Mouse (Mus musculus) gastrocnemius, adult 2 months (tissue): ENCODE measurements at regions not wholly inside any gene's neighbourhood (a gene's known extent, or its start where the extent isn't known, plus 50 kb on each side); places are given as distances from the start of the nearest gene placed in this dataset.
A peak's percentile ranks its signal among the peaks of the same experiment; 100 is the strongest.

Experiments
- DNase-seq: peaks from one replicate; pipeline ENCODE4 v3.0.0; 2022
- H3K27ac ChIP-seq: fragments of 200-600 bp; 2 replicates; pipeline ENCODE4 v1.8.1; 2022; ENCODE audit warnings: mild to moderate bottlenecking
- H3K4me3 ChIP-seq: fragments of 200-600 bp; 2 replicates; pipeline ENCODE4 v1.8.1; 2022; ENCODE audit warnings: mild to moderate bottlenecking, moderate library complexity
- CTCF ChIP-seq: fragments of 200-600 bp; IDR thresholded peaks from 2 replicates; pipeline ENCODE4 v1.8.1; 2022; ENCODE audit warnings: antibody characterized with exemption, mild to moderate bottlenecking, moderate library complexity
- intact Hi-C: fragments of 180-260 bp; cut with DNase I; formaldehyde crosslinking; loops from one replicate; pipeline ENCODE4 v1.15.1; 2025

GRCm38 (mm10) chr1:120734846-120735245, 132.6 kb downstream of the En1 start:
- intact Hi-C loops = no loop called here
- no peak overlapping the region for H3K4me3 ChIP-seq
- H3K27ac ChIP-seq = no peak overlapping the region
- no peak for DNase-seq
- no peak for TF ChIP-seq CTCF

DNA sequence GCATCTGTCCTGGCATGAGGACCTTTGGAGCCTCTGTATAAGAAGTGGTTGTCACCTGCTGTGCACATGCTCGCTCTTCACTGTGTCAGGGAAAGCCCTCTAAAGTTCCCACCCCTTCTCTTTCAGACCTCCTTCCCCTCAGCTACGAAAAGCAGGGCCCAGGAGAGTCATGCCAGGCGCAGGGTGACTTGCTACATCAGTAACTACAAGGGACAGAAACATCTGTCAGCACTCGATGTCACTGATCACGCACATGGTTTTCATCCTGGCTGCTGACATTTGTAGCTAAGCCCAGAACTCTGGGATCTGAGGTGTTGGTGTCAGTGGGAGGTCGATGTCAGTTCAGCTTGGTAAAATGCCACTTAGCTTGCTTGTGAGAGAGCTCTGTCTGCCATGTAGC, 137.3 kb downstream of the En1 start:
- intact Hi-C loops = no loop called here
- no peak for TF ChIP-seq CTCF
- Histone ChIP-seq H3K27ac (no peak overlapping the region), H3K4me3 (no peak overlapping the region)
- DNase-seq = peak; percentile 41

GRCm38 (mm10) chr1:120741091-120741740, 139.0 kb downstream of the En1 start:
- no peak for TF ChIP-seq CTCF
- intact Hi-C loops = no loop called here
- DNase-seq = no peak
- Histone ChIP-seq H3K4me3 (no peak overlapping the region), H3K27ac (no peak overlapping the region)

GRCm38 (mm10) chr1:120748963-120749362, 146.7 kb downstream of the En1 start:
- intact Hi-C loops = no loop called here
- no peak for TF ChIP-seq CTCF
- no peak overlapping the region for H3K27ac ChIP-seq
- H3K4me3 ChIP-seq = no peak overlapping the region
- peak; percentile 28 for DNase-seq

DNA sequence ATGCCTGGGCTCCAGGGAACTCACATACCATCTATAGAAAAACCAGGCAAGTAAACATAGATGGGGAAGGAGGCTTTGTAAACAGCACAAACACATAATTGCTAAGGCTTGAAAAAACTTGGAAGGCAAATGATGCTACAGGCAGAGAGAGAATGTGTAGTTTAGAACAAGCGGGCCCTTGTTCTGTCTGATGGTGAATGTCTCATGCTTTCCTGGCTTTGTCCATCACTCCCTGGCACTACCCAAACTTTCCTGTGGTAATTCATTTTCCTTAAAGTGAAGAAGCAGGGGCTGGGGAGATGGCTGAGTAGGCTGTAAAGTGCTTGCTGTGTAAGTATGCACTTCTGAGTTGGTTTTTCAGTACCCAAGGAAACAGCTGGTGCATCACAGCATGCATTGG, 151.2 kb downstream of the En1 start:
- Histone ChIP-seq H3K4me3 (no peak overlapping the region), H3K27ac (no peak overlapping the region)
- no peak for DNase-seq
- intact Hi-C loops = no loop called here
- no peak for TF ChIP-seq CTCF

GRCm38 (mm10) chr1:120754337-120754736, 152.1 kb downstream of the En1 start:
- Histone ChIP-seq H3K27ac (no peak overlapping the region; the same call in 1 of the 2 replicates), H3K4me3 (no peak overlapping the region)
- intact Hi-C loops = no loop called here
- no peak for TF ChIP-seq CTCF
- peak; percentile 78 for DNase-seq

GRCm38 (mm10) chr1:120757283-120757821, 155.1 kb downstream of the En1 start:
- no peak for TF ChIP-seq CTCF
- Histone ChIP-seq H3K4me3 (peak overlapping the region; percentile 2; the same call in 1 of the 2 replicates), H3K27ac (peak overlapping the region; percentile 79)
- intact Hi-C loops = loop anchor here (5.0 kb wide), 1 partner anchor 155 kb away; the partner anchor contains the start of gene En1
- peak; percentile 84 for DNase-seq

DNA sequence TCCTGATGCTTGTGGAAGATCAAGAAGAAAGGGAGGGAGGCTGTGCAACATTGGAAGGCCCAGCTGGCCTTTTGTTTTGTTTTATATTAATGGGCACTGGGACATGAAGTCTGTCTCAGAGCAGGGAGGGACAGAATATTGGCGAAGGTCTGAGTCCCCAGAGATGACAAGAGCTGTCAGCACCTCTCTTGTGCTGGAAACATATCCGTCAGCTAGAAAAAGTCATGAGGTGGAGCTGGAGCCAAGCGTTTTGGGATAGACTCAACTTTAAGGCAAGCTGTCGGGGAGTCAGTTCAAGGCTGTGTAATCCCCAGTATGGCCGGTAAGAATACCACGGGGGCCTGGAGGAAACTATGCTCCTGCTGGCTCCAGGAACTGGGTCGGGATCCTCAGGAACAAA, 156.0 kb downstream of the En1 start:
- TF ChIP-seq CTCF = no peak
- peak; percentile 78 for DNase-seq
- Histone ChIP-seq H3K27ac (peak overlapping the region; percentile 79), H3K4me3 (no peak overlapping the region)
- intact Hi-C loops = loop anchor here (5.0 kb wide), 1 partner anchor 156 kb away; the partner anchor contains the start of gene En1

GRCm38 (mm10) chr1:120758762-120759161, 156.5 kb downstream of the En1 start:
- Histone ChIP-seq H3K4me3 (no peak overlapping the region), H3K27ac (peak overlapping the region; percentile 79)
- peak; percentile 71 for DNase-seq
- intact Hi-C loops = loop anchor here (5.0 kb wide), 1 partner anchor 156 kb away; the partner anchor contains the start of gene En1
- TF ChIP-seq CTCF = no peak

DNA sequence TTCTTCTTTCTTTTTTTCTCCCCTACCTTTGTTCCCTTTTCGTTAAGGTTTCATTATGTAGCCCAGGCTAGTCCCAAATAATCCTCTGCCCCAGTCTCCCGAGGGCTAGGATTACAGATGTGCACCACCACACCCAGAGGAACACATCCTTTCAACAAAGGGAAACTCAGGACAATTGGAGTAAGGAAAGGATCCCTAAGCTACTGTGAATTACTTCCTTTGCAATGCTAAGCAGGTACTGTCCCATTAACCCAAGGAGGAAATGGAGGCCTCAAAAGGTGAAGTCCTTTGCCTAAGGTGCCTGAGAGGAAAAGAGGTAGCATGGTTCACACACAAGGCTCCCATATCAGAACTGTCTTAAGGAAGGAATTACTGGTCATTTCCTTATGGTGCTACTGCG, 157.2 kb downstream of the En1 start:
- intact Hi-C loops = loop anchor here (5.0 kb wide), 1 partner anchor 157 kb away; the partner anchor contains the start of gene En1
- H3K4me3 ChIP-seq = no peak overlapping the region
- no peak for DNase-seq
- TF ChIP-seq CTCF = no peak
- peak overlapping the region; percentile 79 for H3K27ac ChIP-seq

DNA sequence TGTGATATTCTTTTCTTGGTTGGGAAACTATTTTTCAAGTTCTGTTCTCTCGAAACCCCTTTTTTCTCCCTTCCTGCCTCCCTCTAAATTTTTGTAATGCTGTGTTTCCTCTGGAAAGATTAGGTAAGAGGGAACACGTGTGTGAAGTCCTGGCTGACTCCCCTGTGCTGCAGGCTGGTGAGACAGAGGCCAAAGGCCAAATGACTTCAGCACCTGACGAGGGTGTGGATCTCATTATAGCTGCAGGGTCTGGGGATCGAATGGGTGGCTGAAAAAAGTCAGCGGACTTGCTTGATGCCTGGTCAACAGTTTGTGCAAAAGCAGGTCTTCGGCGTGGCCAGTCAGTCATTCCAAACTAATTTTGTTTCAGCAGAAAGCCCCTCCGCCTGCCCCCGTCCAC, 159.1 kb downstream of the En1 start:
- intact Hi-C loops = no loop called here
- no peak for TF ChIP-seq CTCF
- Histone ChIP-seq H3K27ac (no peak overlapping the region; the same call in 1 of the 2 replicates), H3K4me3 (no peak overlapping the region)
- peak; percentile 23 for DNase-seq

DNA sequence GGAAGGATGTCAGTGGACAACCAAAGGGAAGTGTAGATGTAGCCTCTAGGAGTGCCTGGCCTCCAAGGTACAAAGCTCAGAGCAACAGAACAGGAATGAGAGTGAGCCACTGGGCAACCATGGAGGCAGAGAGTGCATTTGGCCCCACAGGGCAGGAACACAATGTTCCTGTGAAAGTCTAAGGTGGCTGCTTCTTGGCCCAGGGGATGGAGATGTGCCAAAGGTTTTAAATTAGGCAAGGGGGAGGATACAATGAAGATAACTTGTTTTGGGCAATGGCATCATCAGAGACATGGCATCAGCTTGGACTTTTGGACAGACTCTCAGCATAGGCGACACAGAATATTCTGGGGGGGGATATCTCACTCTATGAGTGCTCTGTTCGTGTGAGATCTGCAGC, 160.3 kb downstream of the En1 start:
- peak; percentile 61 for DNase-seq
- no peak for TF ChIP-seq CTCF
- intact Hi-C loops = no loop called here
- H3K27ac ChIP-seq = peak overlapping the region; percentile 79
- H3K4me3 ChIP-seq = no peak overlapping the region

DNA sequence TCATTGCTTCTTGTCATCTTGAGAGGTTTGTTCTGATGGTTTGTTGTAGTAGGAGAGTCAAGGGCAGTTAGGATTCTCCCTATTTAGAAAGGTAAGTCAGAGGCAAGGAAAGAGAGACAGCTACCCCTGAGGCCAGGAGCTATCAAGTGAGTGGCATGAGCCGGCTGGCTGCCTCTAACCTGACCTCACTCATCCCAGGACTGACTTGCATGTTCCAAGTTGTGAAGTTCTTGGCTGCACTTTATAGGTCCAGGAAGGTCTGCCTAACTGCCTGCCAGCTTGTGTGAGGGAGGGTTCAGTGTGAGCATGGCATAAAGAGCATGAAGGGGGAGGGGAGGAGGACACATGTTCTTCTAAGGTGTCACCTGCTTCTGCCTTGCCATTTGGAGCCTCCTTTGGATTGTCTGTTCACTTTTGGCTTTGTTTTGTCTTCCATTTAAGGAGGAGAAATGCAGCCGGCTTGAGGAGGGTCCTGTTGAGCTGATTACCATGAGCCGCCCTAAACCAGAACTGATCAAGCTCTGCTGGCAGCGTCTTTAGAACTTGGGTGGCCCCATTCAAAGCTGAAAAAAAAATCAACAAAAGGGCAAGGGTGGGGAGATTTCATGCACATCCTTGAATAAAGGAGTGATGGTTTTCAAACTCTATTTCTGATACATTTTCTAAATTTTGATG, 160.8 kb downstream of the En1 start:
- no peak overlapping the region for H3K4me3 ChIP-seq
- no peak for TF ChIP-seq CTCF
- H3K27ac ChIP-seq = peak overlapping the region; percentile 79
- DNase-seq = peak; percentile 82
- intact Hi-C loops = no loop called here
